Mouse (Mus musculus) CD4-positive, CD25-positive, alpha-beta regulatory T cell, adult 9 weeks (primary cell): ENCODE results near the gene Abhd14b. TPM values are rescaled to one million over a fixed set of nuclear protein-coding genes. Genes with fewer than 3 reads are reported as not detected.

Experiments used
- polyA plus RNA-seq: library from polyadenylated mRNA; unstranded; fragments of 100-300 nt; shearing (Covaris generic); gene quantifications from one replicate; pipeline ENCODE4 v1.2.1, GENCODE M21; 2017

Gene Abhd14b
- 15.2 TPM for polyA plus RNA-seq

DNA sequence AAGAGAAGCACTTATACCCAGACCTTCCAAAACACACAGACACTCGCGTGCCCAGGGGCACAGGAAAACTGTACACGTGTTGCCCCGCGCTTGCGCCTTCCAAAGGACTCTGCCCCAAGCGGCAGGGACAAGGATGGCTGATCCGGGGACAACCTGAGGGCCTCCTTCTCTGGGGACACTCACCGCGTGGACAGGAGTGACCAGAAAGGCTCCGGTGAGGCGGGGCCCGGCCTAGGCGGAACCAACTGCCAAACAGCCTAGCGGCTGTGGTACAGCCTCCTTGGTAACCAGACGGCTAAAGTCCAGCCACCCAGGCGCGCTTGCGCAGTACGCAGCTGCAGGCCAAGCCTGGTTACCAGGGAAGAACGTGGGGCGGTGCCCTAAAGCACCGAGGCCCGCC, at the start of gene Abhd14b, which contains the start of gene Abhd14a:
Abhd14b (plus strand) TSS at position 112 of the 400 bp plus-strand sequence.
Abhd14a (minus strand) TSS at position 331 of the 400 bp plus-strand sequence.

DNA sequence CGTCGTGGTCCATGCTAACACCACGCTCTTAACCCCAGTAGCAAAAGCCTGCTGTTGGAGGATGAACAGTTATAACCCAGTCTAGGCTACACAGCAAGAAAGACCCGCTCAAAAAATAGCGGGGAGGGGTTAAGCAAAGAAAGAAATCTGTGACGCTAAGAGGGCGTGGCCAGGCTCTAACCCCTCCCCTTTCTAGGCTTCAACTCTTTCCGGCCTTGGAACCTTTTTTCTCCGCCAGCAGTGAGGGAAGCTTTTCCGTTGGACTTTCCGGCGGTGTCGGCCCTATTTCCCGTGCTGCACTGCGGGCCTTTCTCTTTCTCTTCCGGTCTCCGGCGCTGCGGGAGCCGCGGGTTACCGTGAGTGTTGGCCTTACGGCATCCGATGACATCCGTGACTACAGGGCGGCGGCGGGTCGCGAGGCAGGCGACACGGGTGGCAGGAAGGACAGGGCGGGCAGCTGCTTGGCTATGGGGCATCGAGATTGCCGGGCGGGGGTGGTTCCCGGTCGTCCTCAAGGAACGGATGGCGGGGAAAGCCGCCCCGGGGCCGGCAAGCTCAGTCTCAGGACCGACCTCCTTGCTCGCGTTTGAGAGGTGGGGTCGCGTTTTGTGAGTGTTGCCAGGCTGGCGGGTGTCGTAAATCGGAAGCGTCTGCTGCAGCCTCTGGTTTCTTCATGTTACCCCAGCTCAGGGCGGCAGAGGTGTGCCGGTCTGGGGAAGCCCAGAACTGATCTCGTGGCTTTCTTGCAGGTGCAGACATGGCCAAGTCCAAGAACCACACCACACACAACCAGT, 17.8 kb upstream of the Abhd14b start, which contains the start of gene Rpl29:
Rpl29 (plus strand) TSS at position 234 of the 794 bp plus-strand sequence.

DNA sequence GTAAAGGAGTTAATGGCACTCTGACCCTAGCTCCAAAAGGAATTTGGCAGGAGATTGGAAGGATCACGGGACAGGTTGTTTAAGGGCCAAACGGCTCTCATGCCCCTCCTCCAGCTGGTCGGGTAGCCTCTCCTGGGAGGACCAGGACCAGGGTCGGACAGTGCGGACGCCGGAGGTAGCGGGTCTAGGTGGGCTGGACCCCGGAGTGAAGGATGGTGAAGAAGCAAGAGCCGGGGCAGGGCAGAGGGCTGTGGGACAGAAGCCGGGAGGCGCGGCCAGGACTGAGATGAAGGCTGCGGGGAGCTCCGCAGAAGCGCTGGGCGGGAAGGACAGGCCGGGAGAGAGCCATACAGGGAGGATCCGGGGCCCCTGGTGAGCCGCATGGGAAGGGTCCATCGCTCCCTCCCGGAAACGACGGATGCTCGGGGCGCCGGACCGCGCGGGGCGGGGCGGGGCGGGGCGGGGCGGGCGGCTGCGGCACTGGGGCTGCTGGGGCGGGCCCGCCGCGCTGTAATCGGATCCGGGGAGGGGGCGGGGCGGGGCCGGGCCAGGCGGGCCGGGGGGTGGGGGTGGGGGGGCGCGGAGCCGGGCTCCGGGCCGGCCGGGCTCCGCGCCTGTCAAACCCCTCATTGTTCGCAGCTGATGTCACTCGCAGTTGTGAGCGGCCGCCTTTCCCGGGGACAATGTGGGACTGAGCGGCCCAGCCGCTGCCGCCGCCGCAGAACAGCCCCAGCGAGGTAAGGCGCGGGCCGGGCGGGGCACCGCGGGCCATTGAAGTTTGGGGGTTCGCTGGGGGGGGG, 6.2 kb downstream of the Abhd14b start, which contains the start of gene Pcbp4:
Pcbp4 (plus strand) TSS at position 21 of the 800 bp plus-strand sequence.

DNA sequence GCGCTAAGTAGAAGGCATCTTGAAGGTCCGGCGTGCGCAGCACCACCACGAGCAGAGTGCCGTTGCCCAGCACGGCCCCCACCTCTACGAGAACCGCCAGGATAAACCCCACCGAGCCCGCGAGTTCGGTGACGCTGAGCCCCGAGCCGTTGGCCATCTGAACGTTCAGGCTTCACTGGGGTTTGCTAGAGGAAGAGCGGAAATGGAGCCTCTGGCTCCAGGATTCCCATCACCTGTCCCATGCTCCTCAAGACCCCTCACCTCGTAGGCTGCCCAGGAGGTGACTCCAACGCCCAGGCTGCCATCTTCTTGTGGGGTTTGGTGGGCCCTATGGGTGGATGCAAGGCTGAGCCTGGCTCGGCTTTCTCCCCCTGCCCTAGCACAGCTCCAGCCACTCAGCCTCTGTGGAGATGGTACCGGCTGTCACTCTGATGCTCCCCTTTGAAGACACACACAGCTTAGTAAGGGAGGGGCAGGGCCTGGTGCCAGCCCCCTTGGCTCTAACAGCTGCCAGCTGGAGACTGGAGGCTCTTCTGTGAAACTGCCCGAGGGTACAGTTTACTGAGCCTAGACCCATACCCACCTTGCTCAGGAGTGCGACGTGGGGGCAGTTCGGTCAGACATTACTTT, 18.4 kb downstream of the Abhd14b start, which contains the start of gene Gpr62:
Gpr62 (minus strand) TSS at position 368 of the 630 bp plus-strand sequence.

DNA sequence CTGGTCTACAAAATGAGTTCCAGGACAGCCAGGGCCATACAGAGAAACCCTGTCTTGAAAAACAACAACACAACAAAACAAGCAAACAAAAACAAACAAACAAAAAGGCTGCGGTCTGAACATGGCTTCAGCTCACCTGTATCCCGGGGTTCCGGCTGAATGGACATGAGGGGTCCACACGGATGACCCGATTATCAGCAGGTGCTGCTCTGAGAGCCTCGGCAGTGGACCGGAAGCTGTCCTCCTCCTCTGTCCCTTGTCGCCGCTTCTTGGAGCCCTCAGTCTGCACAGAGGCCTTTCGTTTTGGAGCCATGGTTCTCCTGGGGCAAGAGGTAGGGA, 28.4 kb downstream of the Abhd14b start, which contains the start of gene Rrp9:
Rrp9 (plus strand) TSS at position 301 of the 339 bp plus-strand sequence.

DNA sequence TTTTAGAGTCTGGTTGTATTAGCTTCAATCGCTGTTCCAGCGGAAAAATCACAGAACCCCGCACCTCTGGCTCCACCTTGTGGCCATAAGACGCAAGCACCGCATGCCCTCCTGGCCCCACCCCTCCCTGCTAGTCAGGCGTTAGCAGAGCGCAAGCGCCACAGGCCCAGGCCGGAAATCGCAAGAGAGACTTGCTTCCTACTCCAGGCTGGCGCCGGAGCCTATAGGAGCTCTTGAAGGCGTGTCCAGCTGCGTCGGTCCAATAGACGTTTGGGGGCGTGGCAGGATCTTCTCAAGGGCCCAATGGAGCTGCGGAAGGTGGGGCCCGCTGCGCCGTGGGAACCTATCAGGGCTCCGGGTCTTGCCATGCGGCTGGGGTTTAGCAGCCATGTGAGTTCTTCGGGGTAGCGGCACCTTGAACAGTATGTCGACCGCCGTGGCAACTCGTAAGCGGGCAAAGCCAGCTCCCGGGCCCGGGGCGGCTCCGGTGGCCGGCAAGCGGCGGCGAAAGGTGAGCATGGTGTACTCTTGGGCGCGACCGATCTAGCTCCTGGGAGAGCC, 29.7 kb downstream of the Abhd14b start, which contains the start of gene Parp3:
Parp3 (minus strand) TSS at position 26 of the 561 bp plus-strand sequence.

DNA sequence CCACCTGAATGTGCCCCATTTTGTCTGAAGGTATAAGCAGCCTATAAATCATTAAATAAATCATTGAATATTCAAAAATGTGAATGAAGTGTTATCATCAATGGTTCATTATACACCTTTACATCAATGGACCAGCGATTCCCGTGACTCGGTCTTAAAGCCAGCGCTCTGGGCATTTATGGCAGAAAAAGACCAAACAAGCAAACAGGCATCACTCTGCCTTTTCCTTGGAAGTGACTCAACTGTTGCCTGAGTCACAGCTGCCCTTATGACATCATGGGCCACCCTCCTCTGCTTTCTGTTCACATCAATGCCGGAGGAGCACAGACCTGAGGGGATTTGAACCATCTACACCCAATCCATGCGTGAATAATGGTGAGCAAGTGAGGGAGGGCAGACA, 52.4 kb downstream of the Abhd14b start, which contains the start of gene Iqcf1:
Iqcf1 (plus strand) TSS at position 301 of the 400 bp plus-strand sequence.

Other genes with a start within 250 kb of the Abhd14b start
- 10.6 TPM for gene Ppm1m, start 247.7 kb upstream of the Abhd14b start, polyA plus RNA-seq
- 357 TPM for gene Twf2, start 244.4 kb upstream of the Abhd14b start, polyA plus RNA-seq
- not detected for gene Tlr9, start 224.9 kb upstream of the Abhd14b start, polyA plus RNA-seq
- gene Alas1, start 198.8 kb upstream of the Abhd14b start, polyA plus RNA-seq = 59.4 TPM
- 6.2 TPM for gene Poc1a, start 166.4 kb upstream of the Abhd14b start, polyA plus RNA-seq
- gene Dusp7, start 78.8 kb upstream of the Abhd14b start, polyA plus RNA-seq = 10.4 TPM
- 892 TPM for gene Rpl29, start 18.0 kb upstream of the Abhd14b start, polyA plus RNA-seq
- 23.3 TPM for gene Acy1, start 9.1 kb upstream of the Abhd14b start, polyA plus RNA-seq
- gene Abhd14a, start 219 bp downstream of the Abhd14b start, polyA plus RNA-seq = 17.7 TPM
- 13.3 TPM for gene Pcbp4, start 5.8 kb downstream of the Abhd14b start, polyA plus RNA-seq
- gene Gpr62, start 18.5 kb downstream of the Abhd14b start, polyA plus RNA-seq = not detected
- 91.7 TPM for gene Rrp9, start 28.5 kb downstream of the Abhd14b start, polyA plus RNA-seq
- 73.6 TPM for gene Parp3, start 29.5 kb downstream of the Abhd14b start, polyA plus RNA-seq
- not detected for gene Iqcf1, start 52.5 kb downstream of the Abhd14b start, polyA plus RNA-seq
- gene Iqcf5, start 67.1 kb downstream of the Abhd14b start, polyA plus RNA-seq = not detected
- gene Iqcf3, start 114.2 kb downstream of the Abhd14b start, polyA plus RNA-seq = not detected
- not detected for gene Iqcf4, start 123.5 kb downstream of the Abhd14b start, polyA plus RNA-seq
- not detected for gene Iqcf6, start 179.1 kb downstream of the Abhd14b start, polyA plus RNA-seq
- not detected for gene Grm2, start 208.6 kb downstream of the Abhd14b start, polyA plus RNA-seq
- 76.0 TPM for gene Tex264, start 238.5 kb downstream of the Abhd14b start, polyA plus RNA-seq